Comparison of ENCODE assay signal across 9 mouse cellular contexts in genomic region chr15:84260123-84260822, GRCm38 (mm10). TPM values are rescaled to one million over a fixed set of nuclear protein-coding genes. Genes with fewer than 3 reads are reported as not detected.
DNase-seq lines count a peak whose midpoint lies in the region; ATAC-seq and TF ChIP-seq lines count a peak whose summit lies in the region.
"Had no signal": no experiment of that assay in that cellular context is flagged by ENCODE, and none has a peak within 500 bp of the region (broad histone marks: within the 10 kb centered on the region; RNA-seq: fewer than 3 reads in every experiment).

No protein-coding gene starts in this region.

- peak; percentile 100 for TF ChIP-seq CTCF in bone marrow macrophage, adult 2 months (IDR thresholded peaks at IDR 0.05; ENCODE audit: low read depth, low read length)
- TF ChIP-seq CTCF in embryonic fibroblast, embryonic 13.5 days (IDR thresholded peaks at IDR 0.05; ENCODE audit: borderline replicate concordance, insufficient read depth, low read length) = peak; percentile 88
- peak; percentile 89 for TF ChIP-seq CTCF in layer of hippocampus, adult 2 months (conservative IDR thresholded peaks at IDR 0.05)
- peak; percentile 84; the same call in 1 of the 2 replicates for TF ChIP-seq CTCF in thymus, adult 2 months (IDR thresholded peaks at IDR 0.05; ENCODE audit: borderline replicate concordance, control insufficient read depth, extremely low read depth, insufficient read depth, low read length, poor library complexity)

- 31% methylated on average over 22 of the region's 22 CpGs for WGBS in lung, embryonic 16.5 days
- WGBS in thymus, adult 2 months = 37% methylated on average over 22 of the region's 22 CpGs

- peak; percentile 51 for DNase-seq in CD4-positive helper T cell, adult 2 months (ENCODE audit: low read depth, low spot score)
- DNase-seq in heart, postnatal 14 days = peak; percentile 72 to 84
- DNase-seq in layer of hippocampus, adult 2 months (ENCODE audit: low spot score in 2 of 2) = peak; percentile 80 to 92
- DNase-seq in ovary, postnatal 10 days (ENCODE audit: low spot score) = peak; percentile 57
- peak; percentile 72 for DNase-seq in thymus, adult 2 months

- no peaks in the 10 kb centered on the region for H3K27me3 ChIP-seq in lung, embryonic 16.5 days (ENCODE audit: control insufficient read depth, insufficient read depth, low read depth, low read length)
- H3K27me3 ChIP-seq in thymus, adult 2 months (ENCODE audit: control insufficient read depth, insufficient read depth, low read length) = no peaks in the 10 kb centered on the region

- H3K4me3 ChIP-seq in bone marrow macrophage, adult 2 months (ENCODE audit: insufficient read depth, low read length) = no peak overlapping the region
- H3K4me3 ChIP-seq in embryonic fibroblast, embryonic 13.5 days (ENCODE audit: insufficient read depth, low read length) = no peak overlapping the region
- peak overlapping the region; percentile 49 for H3K4me3 ChIP-seq in layer of hippocampus, adult 2 months
- no peak overlapping the region for H3K4me3 ChIP-seq in lung, embryonic 16.5 days (ENCODE audit: low read length)
- H3K4me3 ChIP-seq in thymus, adult 2 months (ENCODE audit: control insufficient read depth, insufficient read depth, low read length) = no peak overlapping the region
- H3K4me3 ChIP-seq: erythroblast, embryonic 14.5 days had no signal

- H3K4me2 ChIP-seq in lung, embryonic 16.5 days (ENCODE audit: low read depth, low read length) = no peak overlapping the region

- H3K4me1 ChIP-seq in bone marrow macrophage, adult 2 months (ENCODE audit: control insufficient read depth, insufficient read depth, low read length) = peaks cover 28% of the 10 kb centered on the region
- H3K4me1 ChIP-seq in embryonic fibroblast, embryonic 13.5 days (ENCODE audit: control insufficient read depth, insufficient read depth, low read length) = no peaks in the 10 kb centered on the region
- H3K4me1 ChIP-seq in lung, embryonic 16.5 days (replicated peaks; ENCODE audit: control insufficient read depth, insufficient read depth, low read length) = no peaks in the 10 kb centered on the region
- no peaks in the 10 kb centered on the region for H3K4me1 ChIP-seq in thymus, adult 2 months (replicated peaks; ENCODE audit: control insufficient read depth, insufficient read depth, low read length)

- intact Hi-C loops in heart, postnatal 14 days (cut with DNase I) = loop anchor here (2.0 to 5.0 kb wide), 2 partner anchors 337 to 355 kb away; no protein-coding TSS in a partner anchor

- H3K36me3 ChIP-seq in lung, embryonic 16.5 days (ENCODE audit: control insufficient read depth, insufficient read depth, low read length) = no peaks in the 10 kb centered on the region
- H3K36me3 ChIP-seq in thymus, adult 2 months (ENCODE audit: control insufficient read depth, insufficient read depth, low read length) = no peaks in the 10 kb centered on the region

- ATAC-seq in lung, embryonic 16.5 days (ENCODE audit: low read depth) = peak; percentile 42

- no peaks in the 10 kb centered on the region for H3K9me3 ChIP-seq in lung, embryonic 16.5 days (ENCODE audit: control insufficient read depth, low read length)

- TF ChIP-seq POLR2A in bone marrow macrophage, adult 2 months (IDR thresholded peaks at IDR 0.05; ENCODE audit: borderline replicate concordance, low read depth, low read length) = no peak
- TF ChIP-seq POLR2A in embryonic fibroblast, embryonic 13.5 days (IDR thresholded peaks at IDR 0.05; ENCODE audit: low read depth, low read length) = no peak
- TF ChIP-seq POLR2A in thymus, adult 2 months (IDR thresholded peaks at IDR 0.05; ENCODE audit: control insufficient read depth, extremely low read depth, insufficient read depth, low read length, poor library complexity) = no peak

- no peak overlapping the region for H3K9ac ChIP-seq in lung, embryonic 16.5 days (ENCODE audit: low read length)

- no peak overlapping the region for H3K27ac ChIP-seq in bone marrow macrophage, adult 2 months (ENCODE audit: insufficient read depth, low read depth, low read length)
- H3K27ac ChIP-seq in embryonic fibroblast, embryonic 13.5 days (ENCODE audit: insufficient read depth, low read length) = no peak overlapping the region
- peak overlapping the region; percentile 79 for H3K27ac ChIP-seq in layer of hippocampus, adult 2 months
- no peak overlapping the region for H3K27ac ChIP-seq in lung, embryonic 16.5 days (ENCODE audit: low read length)
- no peak overlapping the region for H3K27ac ChIP-seq in thymus, adult 2 months (ENCODE audit: control insufficient read depth, insufficient read depth, low read length)

RNA-seq across cellular contexts. Expression of gene Parvb, which starts 28.4 kb away (rescaled TPM):
- 34.4 and 35.7 TPM in 2 replicates for polyA plus RNA-seq in bone marrow macrophage, adult 2 months (2012; ENCODE audit: insufficient read depth, insufficient read length, missing spikeins)
- polyA plus RNA-seq in embryonic fibroblast, embryonic 13.5 days (2011; ENCODE audit: insufficient read length, low read depth, missing spikeins) = 4.2 and 12.6 TPM in 2 replicates
- total RNA-seq in heart, postnatal 14 days (2021) = 100 to 1,000 TPM; 149 to 151 TPM
- total RNA-seq in layer of hippocampus, adult 2 months (2021) = 10 to 100 TPM; 29.9 to 34.0 TPM
- polyA plus RNA-seq in lung, embryonic 16.5 days (2015; fragmentation: Nextera tagmentation; extraction: Ambion mirVana) = 5.2 and 5.3 TPM in 2 replicates
- 3.3 and 6.8 TPM in 2 replicates for polyA plus RNA-seq in thymus, adult 2 months (2012; rRNA removed)
